Mouse (Mus musculus): Measurements from ENCODE around the gene Etfb.

The Etfb gene

DNA sequence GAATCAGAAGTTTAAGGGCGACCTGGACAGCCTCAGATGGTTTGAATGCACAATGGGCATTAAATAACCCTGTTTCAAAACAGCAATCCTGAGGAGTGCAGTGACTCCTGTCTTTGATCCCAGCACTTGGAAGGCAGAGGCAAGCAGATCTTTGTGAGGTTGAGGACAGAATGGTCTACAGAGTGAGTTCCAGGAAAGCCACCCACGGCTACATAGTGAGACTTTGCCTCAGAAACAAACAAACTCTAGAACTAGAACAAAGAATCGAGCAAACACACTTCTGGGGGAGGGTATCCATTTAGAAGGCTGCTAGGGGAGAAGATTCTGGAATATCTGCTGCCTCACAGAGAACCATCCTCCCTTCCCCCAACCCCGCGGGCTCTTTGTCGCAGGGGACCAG, 3.4 kb upstream of the Etfb start, which contains the start of gene Cldnd2:
Cldnd2 (plus strand) TSS at position 301 of the 400 bp plus-strand sequence.
- POLR2A ChIA-PET = no interaction called here
- CTCF ChIA-PET = interaction anchor here in 2 of 4 experiments (0.6 to 0.7 kb wide), 2 partner anchors 17 to 23 kb away, joined by 3 to 4 read pairs; no protein-coding TSS in a partner anchor

DNA sequence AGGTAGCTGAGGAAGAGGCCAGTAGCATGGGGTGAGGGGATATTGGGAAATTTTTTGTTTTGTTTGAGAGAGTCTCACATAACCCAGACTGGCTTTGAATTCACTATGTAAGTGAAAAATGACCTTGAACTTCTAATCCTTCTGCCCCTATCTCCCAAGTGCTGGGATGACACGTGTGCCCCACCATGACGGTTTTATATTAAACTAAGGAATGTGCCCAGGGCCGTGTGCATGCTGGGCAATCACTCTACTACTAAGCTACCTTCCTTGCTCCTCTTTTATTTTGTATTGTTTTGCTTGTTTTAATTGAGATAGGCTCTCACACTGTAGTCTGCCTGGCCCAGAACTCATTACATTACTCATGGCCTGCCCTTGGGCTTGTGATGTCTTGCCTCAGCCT, 2.8 kb upstream of the Etfb start:
- ChIA-PET POLR2A (interaction anchor here in 2 of 4 experiments (0.8 to 3.2 kb wide), 6 partner anchors 10 to 33 kb away, joined by 3 to 34 read pairs (median 4); no protein-coding TSS in a partner anchor), CTCF (interaction anchor here in 2 of 4 experiments (0.5 to 1.0 kb wide), 2 partner anchors 18 to 456 kb away, joined by 3 to 9 read pairs; no protein-coding TSS in a partner anchor)

DNA sequence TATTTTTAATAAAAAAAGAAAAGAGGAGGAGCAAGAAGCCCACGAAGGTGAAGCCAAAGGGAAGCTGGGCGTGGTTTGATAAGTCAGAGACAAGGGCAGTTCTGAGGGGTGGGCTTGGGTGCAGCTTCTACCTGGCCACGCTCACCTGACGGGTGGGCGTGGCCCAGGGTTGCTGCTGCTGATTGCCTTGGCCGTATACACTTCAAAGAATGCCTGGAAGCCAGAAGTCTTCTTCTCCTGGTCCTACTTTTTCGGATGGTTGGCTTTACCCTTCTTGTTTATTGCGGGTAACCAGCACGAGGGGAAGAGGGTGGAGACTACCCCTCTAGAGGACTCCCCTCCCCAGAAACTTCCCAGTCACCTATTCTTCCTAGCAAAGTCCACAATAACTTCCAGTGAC, 1.2 kb upstream of the Etfb start:
- ChIA-PET POLR2A (interaction anchor here (1.0 to 3.2 kb wide), 11 partner anchors 9 to 48 kb away, joined by 3 to 34 read pairs (median 5); no protein-coding TSS in a partner anchor), CTCF (interaction anchor here in 3 of 4 experiments (0.5 to 2.0 kb wide), 13 partner anchors 9 to 495 kb away, joined by 3 to 10 read pairs (median 4); no protein-coding TSS in a partner anchor)

DNA sequence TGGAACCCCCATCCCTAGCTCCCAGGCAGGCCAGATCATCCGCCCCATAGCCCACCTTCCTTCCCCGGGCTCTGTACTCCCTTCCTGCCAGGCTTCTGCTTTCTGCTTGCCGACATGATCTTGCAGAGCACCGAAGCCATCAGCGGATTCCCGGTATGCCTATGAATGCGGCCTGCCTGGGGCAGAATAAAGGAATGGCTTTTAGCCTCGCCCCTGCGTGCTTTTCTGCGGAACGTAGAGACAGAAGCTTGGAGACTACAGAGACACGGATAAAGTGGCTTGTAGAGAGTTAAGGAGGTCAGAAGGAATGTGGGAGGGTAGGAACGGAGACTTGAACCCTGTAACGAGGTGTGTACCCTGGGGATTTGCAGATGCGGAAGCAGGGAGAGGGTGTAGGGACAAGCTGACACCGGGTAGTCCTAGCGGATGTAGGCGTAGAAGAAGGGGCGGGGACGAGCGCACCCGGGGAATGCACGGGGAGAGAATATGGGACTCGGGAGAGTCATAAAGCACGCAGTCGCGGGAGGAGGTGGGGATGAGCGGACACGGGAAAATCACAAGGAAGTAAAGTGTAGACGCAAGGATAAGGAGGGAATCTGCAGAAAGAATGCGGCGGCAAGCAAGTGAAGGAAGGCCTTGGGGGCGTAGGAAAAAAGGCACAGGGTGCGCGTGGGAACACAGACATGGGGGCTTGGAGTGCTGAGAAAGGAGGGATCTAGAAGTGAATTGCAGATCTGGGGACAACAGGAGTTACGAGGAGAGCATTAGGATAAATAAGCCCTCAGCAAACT, 562 bp upstream of the Etfb start:
- CTCF ChIA-PET = interaction anchor here in 3 of 4 experiments (0.5 to 2.0 kb wide), 10 partner anchors 8 to 494 kb away, joined by 3 to 16 read pairs (median 4); no protein-coding TSS in a partner anchor
- POLR2A ChIA-PET = interaction anchor here (0.9 to 3.2 kb wide), 18 partner anchors 8 to 229 kb away, joined by 3 to 34 read pairs (median 4); partner anchors contain the start of genes Ctu1 (in 1 of the 4) and Lim2 (in 1 of the 4)

DNA sequence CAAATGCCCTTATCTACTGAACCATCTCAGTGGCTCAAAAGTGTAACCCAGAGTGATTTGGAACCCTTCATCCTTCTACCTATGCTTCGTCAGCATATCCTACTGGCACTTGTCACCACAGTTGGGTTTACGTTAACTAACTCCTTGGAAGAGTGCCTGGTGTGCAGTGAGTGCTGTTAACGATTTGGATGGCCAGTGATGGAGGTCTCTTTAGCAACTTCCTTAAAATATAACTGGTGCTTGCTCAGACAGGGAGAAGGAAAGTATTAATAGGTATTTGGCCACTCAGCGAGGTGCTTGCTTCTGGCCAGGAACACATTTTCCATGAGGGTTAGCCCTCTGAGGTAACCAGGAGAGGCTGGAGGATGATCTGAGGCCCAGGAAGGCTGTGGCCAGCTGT, 3.9 kb downstream of the Etfb start:
- ChIA-PET CTCF (interaction anchor here in 2 of 4 experiments (0.7 to 2.2 kb wide), 2 partner anchors 18 to 42 kb away, joined by 4 to 9 read pairs; partner anchors contain the start of gene Iglon5 (in 1 of the 2)), POLR2A (interaction anchor here in 1 of 4 experiments (8.0 kb wide), 1 partner anchor 18 kb away, joined by 56 read pairs; no protein-coding TSS in a partner anchor)

DNA sequence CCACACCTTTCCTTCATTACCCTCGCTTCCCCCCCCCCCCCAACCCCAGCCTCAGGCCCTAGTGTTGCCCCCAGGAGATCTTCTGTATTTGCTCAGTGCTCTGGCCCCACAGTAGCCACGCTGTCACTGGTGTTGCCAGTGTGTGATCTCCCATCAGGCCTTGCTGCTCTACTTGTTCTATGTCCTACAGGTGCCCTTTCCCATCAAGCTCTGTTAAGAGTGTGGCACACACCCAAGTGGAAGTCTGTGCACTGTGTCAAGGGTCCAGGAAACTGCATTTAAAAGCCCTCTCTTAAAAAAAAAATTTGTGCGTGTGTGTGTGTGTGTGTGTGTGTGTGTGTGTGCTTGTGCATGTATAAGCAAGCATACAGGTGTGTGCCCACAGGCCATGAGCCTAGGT, 4.4 kb downstream of the Etfb start:
- CTCF ChIA-PET = interaction anchor here in 2 of 4 experiments (0.7 to 2.2 kb wide), 2 partner anchors 18 to 42 kb away, joined by 4 to 9 read pairs; partner anchors contain the start of gene Iglon5 (in 1 of the 2)
- POLR2A ChIA-PET = interaction anchor here in 1 of 4 experiments (8.0 kb wide), 1 partner anchor 17 kb away, joined by 56 read pairs; no protein-coding TSS in a partner anchor

DNA sequence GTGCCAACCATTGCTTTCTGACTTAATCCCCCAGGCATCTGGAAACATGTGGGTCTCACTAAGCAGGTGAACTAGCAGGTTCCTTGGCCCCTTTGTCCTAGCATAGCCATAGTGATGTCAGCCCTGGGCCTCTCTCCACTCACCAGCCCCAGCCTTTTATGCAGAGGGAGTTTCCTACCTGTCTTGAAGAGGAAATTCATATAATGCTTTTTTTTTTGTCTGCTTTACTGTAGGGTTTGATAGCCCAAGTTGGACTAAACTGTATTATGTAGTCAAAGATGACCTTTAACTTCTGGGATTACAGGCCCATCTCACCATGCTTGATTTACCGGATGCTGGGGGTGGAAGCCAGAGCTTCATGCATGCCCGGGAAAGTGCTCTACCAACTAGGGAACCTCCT, 5.9 kb downstream of the Etfb start:
- CTCF ChIA-PET = interaction anchor here in 2 of 4 experiments (1.3 to 2.2 kb wide), 2 partner anchors 16 to 20 kb away, joined by 4 to 9 read pairs; no protein-coding TSS in a partner anchor

DNA sequence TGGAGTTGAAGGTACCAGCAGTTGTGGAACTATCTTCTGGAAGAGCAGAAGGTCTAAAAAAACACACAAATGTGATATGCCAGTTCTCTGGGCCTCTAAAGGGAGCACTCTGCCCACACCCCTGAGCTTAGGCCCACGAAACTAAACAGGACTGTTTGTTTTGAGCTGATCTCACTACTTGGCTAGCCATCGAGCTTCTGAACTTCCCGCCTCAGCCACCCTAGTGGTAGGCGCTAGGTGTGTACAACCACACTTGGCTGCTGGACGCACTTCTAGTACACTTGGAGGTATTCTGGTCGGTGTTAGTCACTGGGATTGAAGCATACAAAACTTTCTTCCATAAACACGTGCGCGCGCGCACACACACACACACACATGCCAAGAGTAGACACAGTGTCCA, 7.8 kb downstream of the Etfb start:
- CTCF ChIA-PET = interaction anchor here in 3 of 4 experiments (0.6 to 4.8 kb wide), 6 partner anchors 8 to 157 kb away, joined by 3 to 39 read pairs (median 4); partner anchors contain the start of gene Vsig10l (in 1 of the 3)
- POLR2A ChIA-PET = interaction anchor here (0.9 to 8.0 kb wide), 7 partner anchors 9 to 156 kb away, joined by 3 to 56 read pairs (median 3); partner anchors contain the start of genes Vsig10l (in 1 of the 4) and Zfp819 (in 1 of the 4)

More for the DNA sequence above, 5.9 kb downstream of the Etfb start:
- POLR2A ChIA-PET = interaction anchor here in 2 of 4 experiments (0.6 to 8.0 kb wide), 6 partner anchors 11 to 182 kb away, joined by 3 to 56 read pairs (median 3); no protein-coding TSS in a partner anchor

DNA sequence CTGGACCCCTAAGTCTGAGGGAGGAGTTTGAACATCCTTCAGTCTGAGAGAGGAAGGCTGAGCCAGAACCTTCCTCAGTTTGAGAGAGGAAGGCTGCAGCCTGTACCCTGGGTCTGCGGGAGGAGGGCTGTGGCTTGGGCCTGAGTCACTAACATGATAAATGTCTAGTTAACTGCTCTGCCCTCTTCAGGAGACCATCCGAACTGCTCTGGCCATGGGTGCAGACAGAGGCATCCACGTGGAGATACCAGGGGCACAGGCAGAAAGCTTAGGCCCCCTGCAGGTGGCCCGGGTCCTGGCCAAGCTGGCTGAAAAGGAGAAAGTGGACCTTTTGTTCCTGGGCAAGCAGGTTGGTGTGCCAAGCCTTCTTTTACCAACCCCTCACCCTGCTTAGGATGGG, 8.7 kb downstream of the Etfb start:
- POLR2A ChIA-PET = interaction anchor here in 3 of 4 experiments (0.6 to 8.0 kb wide), 6 partner anchors 10 to 14 kb away, joined by 4 to 56 read pairs (median 4); no protein-coding TSS in a partner anchor
- CTCF ChIA-PET = interaction anchor here in 3 of 4 experiments (0.6 to 4.8 kb wide), 8 partner anchors 10 to 140 kb away, joined by 3 to 39 read pairs (median 4); partner anchors contain the start of genes Lim2 (in 1 of the 3), Vsig10l (in 1 of the 3) and Zfp715 (in 1 of the 3)

DNA sequence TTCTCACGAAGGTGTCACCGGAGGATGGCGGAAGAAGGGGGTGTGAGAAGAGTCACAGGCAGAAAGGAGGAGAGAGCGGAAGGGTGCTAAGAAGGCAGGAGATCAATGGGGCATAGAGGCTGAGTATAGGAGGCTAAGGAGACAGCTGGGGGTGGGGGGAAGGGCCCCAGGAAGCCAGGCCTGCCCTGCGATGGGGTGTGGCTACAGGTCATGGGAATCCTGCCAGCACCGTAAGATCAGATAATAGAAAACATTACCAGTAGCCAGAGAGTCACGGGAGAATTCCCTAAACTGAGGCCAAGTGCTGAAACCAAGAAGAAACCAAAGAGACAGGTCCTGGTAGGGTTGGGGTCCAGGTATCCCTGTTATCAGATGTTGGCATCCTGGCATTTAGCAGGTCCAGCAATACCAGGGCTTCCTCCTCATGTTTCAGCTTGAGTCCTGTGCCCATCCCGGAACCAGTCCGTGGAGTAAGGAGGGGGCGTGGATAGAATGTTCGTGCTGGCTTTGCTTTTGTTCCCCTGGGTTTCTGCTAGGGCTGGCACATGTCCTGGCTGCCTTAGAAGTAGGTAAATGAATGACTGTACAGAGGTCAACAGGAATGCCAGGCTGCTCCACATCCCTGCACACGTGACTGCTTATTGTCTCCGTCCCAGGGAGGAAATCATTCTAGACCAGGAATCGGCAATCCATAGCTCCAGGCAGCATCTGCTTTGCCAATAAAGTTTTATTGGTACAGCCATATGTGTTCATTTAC, 9.9 kb downstream of the Etfb start:
- ChIA-PET POLR2A (interaction anchor here in 3 of 4 experiments (0.6 to 8.0 kb wide), 9 partner anchors 11 to 221 kb away, joined by 3 to 56 read pairs (median 4); no protein-coding TSS in a partner anchor), CTCF (interaction anchor here (0.8 to 4.8 kb wide), 8 partner anchors 12 to 56 kb away, joined by 3 to 39 read pairs (median 4); no protein-coding TSS in a partner anchor)

DNA sequence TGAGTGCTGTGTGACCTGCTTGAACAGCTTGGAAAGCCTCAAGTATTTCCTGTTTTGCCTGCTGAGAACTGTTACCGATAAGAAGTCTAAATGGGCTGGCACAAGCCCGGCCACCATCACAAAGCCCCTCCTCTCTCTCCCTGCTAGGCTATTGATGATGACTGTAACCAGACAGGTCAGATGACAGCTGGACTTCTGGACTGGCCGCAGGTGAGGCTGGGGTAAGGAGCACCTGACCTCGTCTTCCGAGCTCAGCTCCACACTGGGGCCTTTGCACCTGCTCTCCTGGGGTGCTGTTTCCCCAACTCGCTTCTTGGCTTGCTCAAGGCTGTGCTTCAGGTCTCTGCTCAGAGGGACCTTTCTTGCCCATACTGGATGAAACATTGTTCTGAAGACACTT, 10.5 kb downstream of the Etfb start:
- ChIA-PET POLR2A (interaction anchor here in 3 of 4 experiments (0.6 to 8.0 kb wide), 7 partner anchors 11 to 172 kb away, joined by 3 to 56 read pairs (median 4); no protein-coding TSS in a partner anchor), CTCF (interaction anchor here in 3 of 4 experiments (0.6 to 4.8 kb wide), 6 partner anchors 11 to 57 kb away, joined by 3 to 39 read pairs (median 4); no protein-coding TSS in a partner anchor)

DNA sequence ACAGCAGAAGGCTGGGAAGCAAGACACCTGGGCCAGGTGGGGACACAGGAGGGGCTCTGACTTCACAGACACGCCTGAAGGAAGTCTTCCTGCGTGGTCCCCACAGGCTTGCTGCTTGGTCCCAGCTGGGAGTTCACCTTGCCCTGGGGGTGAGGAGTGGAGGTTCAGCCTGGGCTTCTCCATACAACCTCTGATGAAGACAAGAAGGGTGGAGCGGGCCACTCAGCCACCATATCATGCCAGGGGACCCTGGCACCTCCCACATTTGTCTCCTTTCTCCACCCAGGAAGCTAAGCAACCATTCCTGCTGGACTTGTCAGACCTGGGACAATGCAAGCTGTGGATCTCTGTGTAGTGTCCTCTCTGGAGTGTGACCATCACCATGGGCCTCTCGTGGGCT, 19.0 kb downstream of the Etfb start, which contains the start of gene Vsig10l:
Vsig10l (plus strand) TSS at position 301 of the 400 bp plus-strand sequence.
- ChIA-PET POLR2A (interaction anchor here in 1 of 4 experiments (1.5 kb wide), 1 partner anchor 12 kb away, joined by 3 read pairs; no protein-coding TSS in a partner anchor), CTCF (interaction anchor here in 3 of 4 experiments (0.9 to 1.2 kb wide), 3 partner anchors 10 to 40 kb away, joined by 3 to 4 read pairs (median 3); no protein-coding TSS in a partner anchor)

DNA sequence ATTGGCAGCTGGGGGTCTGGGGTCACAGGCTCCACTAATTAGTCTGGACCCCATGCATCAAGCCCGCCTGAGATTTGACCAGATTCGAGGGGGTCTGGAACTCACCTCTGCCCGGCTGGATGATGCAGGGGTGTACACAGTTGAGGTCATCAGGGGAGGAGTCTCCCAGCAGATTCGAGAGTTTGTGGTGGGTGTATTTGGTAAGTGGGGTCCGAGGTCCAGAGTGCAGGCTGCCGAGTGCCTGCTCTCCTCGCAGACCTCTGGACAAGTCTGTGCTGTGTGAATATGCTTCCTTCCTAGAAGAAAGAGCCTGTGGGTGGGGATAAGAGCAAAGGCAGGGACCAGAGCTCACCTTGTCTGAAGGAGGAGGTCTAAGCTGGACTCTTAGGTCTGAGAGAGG, 20.1 kb downstream of the Etfb start:
- ChIA-PET POLR2A (interaction anchor here in 3 of 4 experiments (0.6 to 3.2 kb wide), 8 partner anchors 8 to 144 kb away, joined by 3 to 34 read pairs (median 10); partner anchors contain the start of genes Etfb (in 2 of the 3), Gm45233 (in 2 of the 3), Lim2 (in 1 of the 3) and Zfp819 (in 1 of the 3)), CTCF (interaction anchor here in 2 of 4 experiments (0.9 to 1.1 kb wide), 2 partner anchors 13 to 41 kb away, joined by 3 to 4 read pairs; no protein-coding TSS in a partner anchor)

DNA sequence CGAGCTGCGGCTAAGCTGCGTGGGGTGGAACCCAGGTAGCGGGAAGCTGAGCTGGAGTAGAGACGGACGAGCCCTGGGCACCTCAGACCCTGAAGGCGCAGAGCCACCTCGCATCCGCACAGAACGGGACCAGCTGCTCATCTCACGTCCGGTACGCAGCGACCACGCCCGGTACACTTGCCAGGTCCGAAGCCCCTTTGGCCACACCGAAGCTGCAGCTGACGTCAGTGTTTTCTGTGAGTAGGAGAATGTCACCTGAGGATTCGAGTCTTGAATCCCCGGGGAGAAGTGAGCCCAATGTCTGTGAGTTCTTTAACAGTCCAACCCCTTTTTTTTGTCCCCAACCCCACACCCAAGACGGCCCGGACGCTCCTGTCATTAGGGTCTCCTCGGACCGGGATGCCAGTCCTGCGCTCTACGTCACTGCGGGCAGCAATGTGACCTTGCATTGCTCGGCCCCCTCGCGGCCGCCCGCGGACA, 21.0 kb downstream of the Etfb start:
- POLR2A ChIA-PET = interaction anchor here in 3 of 4 experiments (0.6 to 3.2 kb wide), 33 partner anchors 9 to 872 kb away, joined by 3 to 56 read pairs (median 5); partner anchors contain the start of genes Etfb (in 2 of the 3), Gm45233 (in 2 of the 3), Lim2 (in 1 of the 3) and Zfp715 (in 1 of the 3)

DNA sequence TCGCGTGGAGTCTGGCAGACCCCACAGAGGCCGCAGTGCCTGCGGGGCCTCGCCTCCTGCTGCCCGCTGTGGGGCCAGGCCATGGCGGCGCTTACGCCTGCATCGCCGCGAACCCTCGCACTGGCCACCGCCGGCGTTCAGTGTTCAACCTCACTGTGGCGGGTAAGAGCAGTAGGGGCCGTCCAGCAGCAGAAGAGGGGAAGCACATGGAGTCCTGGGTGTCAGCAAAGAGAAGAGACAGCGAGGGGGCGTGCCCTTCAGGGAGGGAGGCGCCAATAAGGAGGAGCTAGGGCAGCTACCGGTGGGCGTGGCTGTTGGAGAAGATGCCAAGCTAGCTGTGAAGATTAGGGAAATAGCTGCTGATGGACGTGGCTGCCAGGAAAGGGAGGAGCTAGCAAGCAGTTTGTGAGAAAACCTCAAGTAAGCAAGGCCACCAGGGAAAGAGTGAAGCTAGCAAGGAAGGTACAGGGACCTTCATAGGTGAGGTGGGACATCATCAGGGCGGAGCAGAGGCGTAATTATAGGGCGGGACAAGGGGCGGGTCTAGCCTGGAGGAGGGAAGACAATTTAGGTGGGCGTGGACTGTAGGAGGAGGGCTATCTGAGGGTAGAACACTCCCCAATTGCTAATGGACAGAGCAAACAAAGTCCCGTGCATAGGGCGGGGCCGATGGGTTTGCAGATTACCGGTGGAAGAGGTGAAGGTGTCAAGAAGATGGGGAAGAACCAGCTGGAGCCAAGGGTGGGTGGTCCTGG, 21.6 kb downstream of the Etfb start:
- ChIA-PET POLR2A (interaction anchor here in 3 of 4 experiments (0.6 to 3.2 kb wide), 65 partner anchors 8 to 1350 kb away, joined by 3 to 56 read pairs (median 4); partner anchors contain the start of genes Etfb (in 3 of the 3), Gm45233 (in 3 of the 3), Zfp715 (in 2 of the 3) and Ctu1 (in 1 of the 3)), CTCF (interaction anchor here (0.5 to 3.0 kb wide), 68 partner anchors 8 to 1832 kb away, joined by 3 to 39 read pairs (median 4); partner anchors contain the start of genes Nkg7 (in 2 of the 4), Zfp715 (in 2 of the 4), Ctu1 (in 1 of the 4) and Etfb (in 1 of the 4))

More for the DNA sequence above, 21.0 kb downstream of the Etfb start:
- CTCF ChIA-PET = interaction anchor here (0.7 to 3.0 kb wide), 20 partner anchors 9 to 1832 kb away, joined by 3 to 39 read pairs (median 6); partner anchors contain the start of genes Zfp715 (in 2 of the 4), Etfb (in 1 of the 4), Gm45233 (in 1 of the 4) and Lim2 (in 1 of the 4)

Measured in embryonic stem cell, embryonic (primary cell).